Mouse (Mus musculus): ENCODE measurements around the gene Arhgef25.

GRCm38 (mm10) chr10:127145303-127145702, 44.6 kb downstream of the Arhgef25 start:
- no peak for TF ChIP-seq CTCF (IDR thresholded peaks at IDR 0.05; ENCODE audit: low read depth)
- TF ChIP-seq EP300 (IDR thresholded peaks at IDR 0.05; ENCODE audit: low read depth), result no peak
